Mouse (Mus musculus) forebrain, embryonic 14.5 days (tissue): ENCODE results near the gene Dnah8. TPM values are rescaled to one million over a fixed set of nuclear protein-coding genes. Genes with fewer than 3 reads are reported as not detected.
"Not testable (repeated sequence)": the region's sequence is repeated elsewhere in the genome, so short reads cannot be mapped to it uniquely, and the experiment has no call there.

Source experiments
- ATAC-seq: fragments of 200-750 bp; cut with Nextera tagmentation; 2 replicates; pipeline ENCODE4 v1.8.0; 2017; ENCODE audit warnings: mild to moderate bottlenecking, moderate library complexity
- DNase-seq: peaks from one replicate; pipeline ENCODE4 v3.0.0-alpha.2; 2015; ENCODE audit warnings: low spot score
- H3K27ac ChIP-seq: fragments of 300-500 bp; sonication (generic); 2 replicates; pipeline ENCODE4 v1.5.1; 2014; ENCODE audit warnings: low read depth, mild to moderate bottlenecking, control low read depth, low read length, moderate library complexity
- H3K27me3 ChIP-seq: fragments of 300-500 bp; sonication (generic); replicated peaks from 2 replicates; pipeline ENCODE4 v1.6.1; 2014; ENCODE audit warnings: low read length, control low read depth, mixed read lengths; ENCODE audit not compliant: control insufficient read depth, insufficient read depth
- H3K36me3 ChIP-seq: fragments of 300-500 bp; sonication (generic); 2 replicates; pipeline ENCODE4 v1.6.1; 2014; ENCODE audit warnings: low read length, control low read depth; ENCODE audit not compliant: control insufficient read depth, insufficient read depth
- H3K4me1 ChIP-seq: fragments of 300-500 bp; sonication (generic); 2 replicates; pipeline ENCODE4 v1.6.1; 2014; ENCODE audit warnings: antibody characterized with exemption, low read length, control low read depth; ENCODE audit not compliant: control insufficient read depth, insufficient read depth
- H3K4me2 ChIP-seq: fragments of 300-500 bp; sonication (generic); 2 replicates; pipeline ENCODE4 v1.6.1; 2014; ENCODE audit warnings: mild to moderate bottlenecking, control low read depth, low read length
- H3K4me3 ChIP-seq: fragments of 300-500 bp; sonication (generic); 2 replicates; pipeline ENCODE4 v1.5.1; 2014; ENCODE audit warnings: low read depth, low read length, control low read depth
- H3K9ac ChIP-seq: fragments of 300-500 bp; sonication (generic); 2 replicates; pipeline ENCODE4 v1.6.1; 2014; ENCODE audit warnings: mild to moderate bottlenecking, low read length, control low read depth, moderate library complexity
- H3K9me3 ChIP-seq: fragments of 300-500 bp; sonication (generic); replicated peaks from 2 replicates; pipeline ENCODE4 v1.6.1; 2016; ENCODE audit warnings: low read length, control low read depth, mixed read lengths; ENCODE audit not compliant: control insufficient read depth
- WGBS: fragments of 180-500 bp; shearing (Covaris S2); extraction: QIAGEN DNeasy Blood & Tissue Kit; methylation state at CpG from one replicate; pipeline ENCODE4 v1.1.7; 2014; 5-methylcytosine and 5-hydroxymethylcytosine counted together
- polyA plus RNA-seq: library from polyadenylated mRNA; unstranded; fragments of >200 nt; fragmentation: Nextera tagmentation; extraction: Ambion mirVana; gene quantifications from 2 replicates; pipeline ENCODE4 v1.2.1, GENCODE M21; 2014

The Dnah8 gene
- 1.7 and 1.9 TPM in 2 replicates for polyA plus RNA-seq

DNA sequence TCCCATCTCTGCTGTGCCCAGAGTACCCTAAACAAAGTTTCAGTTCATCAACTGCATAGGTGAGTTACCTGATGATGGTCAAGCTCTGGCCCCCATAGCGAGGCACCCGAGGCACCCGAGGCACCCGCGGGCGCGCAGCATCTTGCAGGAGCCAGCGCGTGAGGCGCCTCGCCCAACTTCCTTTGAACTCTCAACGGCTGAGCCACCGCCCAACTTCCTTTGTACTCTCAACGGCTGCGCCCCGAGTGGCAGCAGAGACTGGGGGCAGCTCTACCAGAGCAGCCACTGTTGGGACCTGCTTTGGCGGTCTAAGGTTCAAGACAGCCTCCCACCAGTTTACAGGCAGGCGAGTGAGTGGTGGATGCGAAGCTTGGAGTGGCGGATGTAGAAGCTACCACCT is at the start of gene Dnah8:
Gene Dnah8 (plus strand): TSS at position 223 of the 400 bp plus-strand sequence.
- not testable (repeated sequence) for H3K4me2 ChIP-seq, H3K9me3 ChIP-seq, ATAC-seq, DNase-seq, H3K4me1 ChIP-seq, H3K4me3 ChIP-seq, H3K27me3 ChIP-seq, H3K36me3 ChIP-seq, H3K27ac ChIP-seq, H3K9ac ChIP-seq
- no CpG with 5 or more reads among the region's 20 CpGs for WGBS

DNA sequence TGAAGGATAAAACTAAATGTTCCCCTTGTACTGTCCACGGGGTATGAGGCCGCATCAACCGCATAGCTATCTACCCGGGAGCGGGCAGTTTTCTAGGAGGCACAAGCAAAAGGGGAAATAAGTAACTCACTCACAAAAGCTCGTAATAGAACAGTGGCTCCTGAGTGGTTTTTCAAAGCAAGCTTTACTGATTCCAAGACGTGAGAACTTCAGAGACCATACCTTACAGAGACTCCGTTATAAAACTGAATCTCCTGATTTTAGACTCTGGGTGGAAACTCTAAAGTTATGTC is 49.4 kb upstream of the Dnah8 start:
- DNase-seq = no peak
- H3K9ac ChIP-seq = peak overlapping the region; percentile 77
- H3K27me3 ChIP-seq = no peaks in the 10 kb centered on the region
- H3K36me3 ChIP-seq = no peaks in the 10 kb centered on the region
- no peak overlapping the region for H3K27ac ChIP-seq
- ATAC-seq = no peak
- H3K4me1 ChIP-seq = peaks cover 20% of the 10 kb centered on the region
- H3K4me2 ChIP-seq = peak overlapping the region; percentile 78
- 75% methylated on average over 8 of the region's 8 CpGs for WGBS
- H3K9me3 ChIP-seq = no peaks in the 10 kb centered on the region
- peak overlapping the region; percentile 57; the same call in 1 of the 2 replicates for H3K4me3 ChIP-seq

DNA sequence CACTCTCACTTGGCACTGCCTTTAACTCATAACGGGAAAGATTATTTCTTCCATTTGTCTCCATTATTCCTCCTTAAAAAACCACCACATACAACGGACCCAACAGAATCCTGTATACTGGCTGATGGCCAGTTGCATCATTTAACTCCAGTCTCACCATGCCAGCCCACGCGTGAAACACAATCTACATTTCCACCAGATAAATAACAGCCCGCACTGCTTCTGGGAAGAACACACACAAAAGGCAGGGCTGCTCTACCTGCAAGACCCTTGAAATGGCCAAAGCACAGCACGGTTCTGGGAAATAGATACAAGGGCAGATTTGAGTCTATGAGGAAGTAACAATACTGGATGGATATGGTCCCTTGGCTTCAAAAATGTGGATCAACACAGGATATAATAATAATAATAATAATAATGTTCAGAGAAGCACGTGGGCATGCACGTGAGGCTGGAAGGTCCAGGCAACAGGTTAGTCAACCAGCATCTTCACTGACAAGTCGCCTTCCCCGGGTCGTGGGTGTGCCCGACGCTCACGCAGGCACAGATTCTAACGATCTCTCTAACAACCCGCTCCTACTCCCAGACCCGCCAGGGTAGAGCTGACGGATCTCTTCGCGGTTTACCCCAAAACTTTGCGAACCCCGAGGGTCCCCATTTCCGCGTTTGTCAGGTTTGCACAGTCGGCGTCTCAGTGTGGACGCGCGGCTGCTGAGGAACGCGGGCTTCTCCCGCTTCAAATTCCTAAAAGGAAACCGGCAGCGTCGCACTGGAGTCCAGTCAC is 48.8 kb upstream of the Dnah8 start:
- 5% methylated on average over 35 of the region's 35 CpGs for WGBS
- peak overlapping the region; percentile 77 for H3K9ac ChIP-seq
- peak overlapping the region; percentile 78 for H3K4me2 ChIP-seq
- no peaks in the 10 kb centered on the region for H3K9me3 ChIP-seq
- H3K27ac ChIP-seq = peak overlapping the region; percentile 84; the same call in 1 of the 2 replicates
- peaks cover 20% of the 10 kb centered on the region for H3K4me1 ChIP-seq
- DNase-seq (no peak), ATAC-seq (no peak; the same call in 1 of the 2 replicates)
- peak overlapping the region; percentile 57 for H3K4me3 ChIP-seq
- H3K27me3 ChIP-seq = no peaks in the 10 kb centered on the region
- H3K36me3 ChIP-seq = no peaks in the 10 kb centered on the region

DNA sequence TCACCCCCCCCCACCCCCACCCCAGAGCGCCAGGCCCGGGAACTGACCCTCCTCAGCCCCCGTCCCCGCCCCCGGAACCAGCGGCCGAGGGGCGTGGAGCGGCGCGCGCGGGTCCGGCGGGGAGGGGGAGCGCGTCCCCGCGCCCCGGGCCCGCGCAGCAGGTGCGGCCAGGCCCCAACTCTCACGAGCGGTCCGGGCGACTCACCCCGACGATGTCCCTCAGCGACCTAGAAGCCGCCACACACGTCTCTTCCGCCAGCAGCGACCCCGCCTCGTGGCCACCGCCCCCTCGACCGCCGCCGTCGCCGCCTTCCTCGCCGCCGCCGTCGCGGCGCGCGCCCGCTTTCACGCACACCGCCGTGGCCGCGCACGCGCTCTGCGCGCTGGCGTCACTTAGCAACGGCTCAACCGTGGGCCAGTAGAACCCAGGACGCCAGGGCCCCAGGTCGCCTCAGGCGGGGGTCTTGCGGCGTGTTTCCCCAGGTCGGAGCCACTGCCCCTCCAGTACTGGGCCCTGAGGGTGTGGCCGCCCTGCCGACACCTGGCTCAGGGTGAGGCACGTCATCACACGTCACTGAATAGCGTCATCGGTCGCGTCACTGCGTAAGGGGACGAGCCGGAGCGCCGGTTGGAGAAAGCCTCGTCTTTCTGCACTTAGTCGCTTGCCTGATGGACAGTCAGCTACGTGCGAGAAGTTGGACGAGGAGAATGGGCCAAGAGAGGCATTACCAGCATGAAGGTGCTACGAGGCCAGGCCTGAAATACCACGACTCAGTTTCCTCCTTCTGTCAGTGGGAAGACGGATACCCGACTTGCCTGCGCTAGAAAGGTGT is 48.0 kb upstream of the Dnah8 start, which contains the start of gene Btbd9:
Gene Btbd9 (minus strand): TSS at position 548 of the 833 bp plus-strand sequence.
- DNase-seq (peak; percentile 92), ATAC-seq (peak; percentile 95)
- peak within 1 kb of the TSS; percentile 84 for H3K27ac ChIP-seq
- WGBS = under 1% methylated on average over 78 of the region's 94 CpGs
- peak within 1 kb of the TSS; percentile 57 for H3K4me3 ChIP-seq
- peaks cover 20% of the 10 kb centered on the region for H3K4me1 ChIP-seq
- no peaks in the 10 kb centered on the region for H3K9me3 ChIP-seq
- peak within 1 kb of the TSS; percentile 78 for H3K4me2 ChIP-seq
- no peaks in the 10 kb centered on the region for H3K27me3 ChIP-seq
- no peaks in the 10 kb centered on the region for H3K36me3 ChIP-seq
- peak within 1 kb of the TSS; percentile 77 for H3K9ac ChIP-seq

DNA sequence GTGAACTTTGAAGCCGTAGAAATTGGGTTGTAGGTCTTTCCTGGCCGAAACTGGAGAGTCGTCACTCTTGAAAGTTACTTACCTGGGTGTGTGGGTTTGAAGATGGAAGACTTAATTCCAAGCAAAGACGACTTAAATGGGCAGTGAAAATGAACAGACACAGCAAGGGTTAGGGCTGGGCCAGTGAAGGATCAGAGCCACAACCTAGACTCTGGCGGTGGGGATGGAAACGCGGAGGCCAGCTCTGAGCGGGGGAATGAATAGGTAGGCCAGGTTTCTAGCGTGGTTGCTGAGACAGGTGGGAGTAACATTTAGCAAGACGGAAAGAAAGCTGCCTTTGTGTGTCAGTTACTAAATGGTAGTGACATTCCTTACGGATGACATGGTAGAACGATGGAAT is 47.2 kb upstream of the Dnah8 start:
- H3K9me3 ChIP-seq = no peaks in the 10 kb centered on the region
- 66% methylated on average over 12 of the region's 12 CpGs for WGBS
- no peak overlapping the region for H3K27ac ChIP-seq
- peak overlapping the region; percentile 77 for H3K9ac ChIP-seq
- ATAC-seq (no peak), DNase-seq (no peak)
- H3K4me3 ChIP-seq = peak overlapping the region; percentile 57
- no peaks in the 10 kb centered on the region for H3K36me3 ChIP-seq
- peaks cover 20% of the 10 kb centered on the region for H3K4me1 ChIP-seq
- no peaks in the 10 kb centered on the region for H3K27me3 ChIP-seq
- peak overlapping the region; percentile 78 for H3K4me2 ChIP-seq

DNA sequence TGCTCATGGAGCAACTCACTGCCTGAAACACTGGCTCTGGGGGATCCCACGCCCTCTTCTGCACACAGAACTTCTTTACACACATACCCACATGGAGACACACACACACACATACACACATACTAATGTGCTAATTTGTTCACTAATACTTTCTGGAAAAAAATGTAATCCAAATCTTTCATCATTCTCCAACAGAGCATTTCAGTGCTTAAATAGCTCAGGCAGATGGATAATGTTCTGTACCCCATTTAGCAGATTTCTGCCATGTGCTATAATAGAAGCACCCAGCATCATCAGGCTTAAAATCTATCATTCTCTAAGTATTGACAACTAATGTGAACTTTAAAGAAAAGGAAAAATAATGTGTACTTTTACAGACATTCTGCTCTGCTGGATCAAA is 43.4 kb upstream of the Dnah8 start:
- no peak for DNase-seq
- Histone ChIP-seq H3K36me3 (no peaks in the 10 kb centered on the region), H3K9me3 (no peaks in the 10 kb centered on the region), H3K9ac (no peak overlapping the region), H3K27ac (no peak overlapping the region), H3K4me1 (peaks cover 9% of the 10 kb centered on the region; the same call in 1 of the 2 replicates), H3K4me3 (no peak overlapping the region), H3K4me2 (no peak overlapping the region), H3K27me3 (no peaks in the 10 kb centered on the region)
- 84% methylated on average over 1 of the region's 1 CpGs for WGBS
- no peak for ATAC-seq

DNA sequence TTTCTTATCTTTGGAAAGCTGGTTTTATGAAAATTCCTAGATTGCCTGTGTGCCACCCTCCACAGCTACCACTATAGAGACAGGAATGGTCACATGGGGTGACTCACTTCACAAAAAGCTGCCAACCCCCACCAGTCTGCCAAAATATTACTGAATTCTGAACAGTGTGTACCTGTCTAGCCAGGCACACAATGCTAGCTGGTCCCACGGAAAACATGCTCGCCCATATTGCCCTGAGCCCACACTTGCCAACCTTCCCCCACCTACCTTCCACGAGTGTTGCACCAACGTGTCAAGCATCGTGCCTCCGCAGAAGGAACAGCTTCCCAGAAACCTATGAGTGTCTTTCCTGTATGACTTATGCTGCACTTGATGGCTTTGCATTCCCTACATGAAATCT is 43.0 kb upstream of the Dnah8 start:
- DNase-seq = no peak
- no peaks in the 10 kb centered on the region for H3K36me3 ChIP-seq
- H3K4me3 ChIP-seq = no peak overlapping the region
- no peak overlapping the region for H3K27ac ChIP-seq
- no peaks in the 10 kb centered on the region for H3K27me3 ChIP-seq
- no peak for ATAC-seq
- no peaks in the 10 kb centered on the region for H3K9me3 ChIP-seq
- peaks cover 9% of the 10 kb centered on the region; the same call in 1 of the 2 replicates for H3K4me1 ChIP-seq
- no peak overlapping the region for H3K4me2 ChIP-seq
- WGBS = 82% methylated on average over 6 of the region's 6 CpGs
- H3K9ac ChIP-seq = no peak overlapping the region

DNA sequence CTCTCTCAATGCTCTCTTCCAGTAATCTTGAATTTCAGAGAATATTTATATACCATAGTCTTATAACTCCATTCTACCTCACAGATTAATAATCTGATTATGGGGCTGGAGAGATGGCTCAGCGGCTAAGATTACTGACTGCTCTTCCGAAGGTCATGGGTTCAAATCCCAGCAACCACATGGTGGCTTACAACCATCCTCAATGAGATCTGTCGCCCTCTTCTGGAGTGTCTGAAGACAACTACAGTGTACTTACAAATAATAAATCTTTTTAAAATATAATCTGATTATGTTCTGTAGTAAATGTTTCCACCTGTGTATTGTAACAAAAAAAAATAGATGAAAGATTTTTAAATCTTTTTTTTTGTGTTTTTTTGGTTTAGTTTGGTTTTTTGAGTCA is 41.8 kb upstream of the Dnah8 start:
- Histone ChIP-seq H3K9me3 (no peaks in the 10 kb centered on the region), H3K4me3 (no peak overlapping the region), H3K4me1 (peaks cover 2% of the 10 kb centered on the region; the same call in 1 of the 2 replicates), H3K27ac (no peak overlapping the region), H3K4me2 (no peak overlapping the region), H3K36me3 (no peaks in the 10 kb centered on the region), H3K9ac (no peak overlapping the region), H3K27me3 (no peaks in the 10 kb centered on the region)
- no peak for ATAC-seq
- WGBS = 89% methylated on average over 3 of the region's 3 CpGs
- DNase-seq = no peak
